Mouse (Mus musculus) erythroid progenitor cell, adult 5-6 weeks (primary cell): ENCODE results near the gene Fat2. TPM values are rescaled to one million over a fixed set of nuclear protein-coding genes. Genes with fewer than 3 reads are reported as not detected.
A peak's percentile ranks its signal among the peaks of the same experiment; 100 is the strongest.

Experiments used
- ATAC-seq: replicated peaks from 2 replicates; pipeline ENCODE4 v1.8.0; 2016; ENCODE audit warnings: moderate number of reproducible peaks, mild to moderate bottlenecking, moderate TSS enrichment, inconsistent platforms; ENCODE audit not compliant: poor library complexity, low FRiP score, severe bottlenecking
- total RNA-seq, 2 experiments: library from RNA; stranded (forward) in 1 of 2; stranded (reverse) in 1 of 2; fragments of 150-400 nt in 1 of 2; fragments of 186-747, 209-891 nt in 1 of 2; gene quantifications; 2 replicates each; pipeline versions ENCODE4 v1.2.3 to v1.2.4; 2015 to 2017; ENCODE audit warnings: low replicate concordance in 2 of 2

The Fat2 gene
- total RNA-seq, 2 experiments from 2014 or later, result not detected

GRCm38 (mm10) chr11:55204602-55205001, 131.8 kb downstream of the Fat2 start:
- peak; percentile 45; the same call in 1 of the 2 replicates for ATAC-seq

GRCm38 (mm10) chr11:55204159-55204596, 132.2 kb downstream of the Fat2 start, which contains the start of gene Slc36a1:
Gene Slc36a1, plus strand, starts transcription at chr11:55204350.
- peak; percentile 93 for ATAC-seq

Other genes with a start within 250 kb of the Fat2 start
- gene Gm2a, start 238.4 kb downstream of the Fat2 start, total RNA-seq (2015; ENCODE audit: low replicate concordance), result 26.4 and 26.7 TPM in 2 replicates
- gene Gm2a, start 238.4 kb downstream of the Fat2 start, total RNA-seq (2017; ENCODE audit: low replicate concordance), result 10.9 and 13.8 TPM in 2 replicates
- not detected in 2 replicates for gene Slc36a3, start 184.9 kb downstream of the Fat2 start, total RNA-seq (2015; ENCODE audit: low replicate concordance)
- not detected in 2 replicates for gene Slc36a3, start 184.9 kb downstream of the Fat2 start, total RNA-seq (2017; ENCODE audit: low replicate concordance)
- not detected in 2 replicates for gene Slc36a2, start 151.5 kb downstream of the Fat2 start, total RNA-seq (2015; ENCODE audit: low replicate concordance)
- gene Slc36a2, start 151.5 kb downstream of the Fat2 start, total RNA-seq (2017; ENCODE audit: low replicate concordance), result not detected in 2 replicates
- 2.5 and 5.8 TPM in 2 replicates for gene Slc36a1, start 132.2 kb downstream of the Fat2 start, total RNA-seq (2015; ENCODE audit: low replicate concordance)
- gene Slc36a1, start 132.2 kb downstream of the Fat2 start, total RNA-seq (2017; ENCODE audit: low replicate concordance), result 1.5 and 1.8 TPM in 2 replicates
- 1.8 and 3.8 TPM in 2 replicates for gene Sparc, start 86.6 kb upstream of the Fat2 start, total RNA-seq (2015; ENCODE audit: low replicate concordance)
- 1.9 and 9.3 TPM in 2 replicates for gene Sparc, start 86.6 kb upstream of the Fat2 start, total RNA-seq (2017; ENCODE audit: low replicate concordance)
- 24.3 and 114 TPM in 2 replicates for gene Atox1, start 124.7 kb upstream of the Fat2 start, total RNA-seq (2015; ENCODE audit: low replicate concordance)
- gene Atox1, start 124.7 kb upstream of the Fat2 start, total RNA-seq (2017; ENCODE audit: low replicate concordance), result 18.5 TPM in 1 of 2 replicates, not detected in the other
- 27.7 and 35.7 TPM in 2 replicates for gene G3bp1, start 133.1 kb upstream of the Fat2 start, total RNA-seq (2015; ENCODE audit: low replicate concordance)
- 22.5 and 28.2 TPM in 2 replicates for gene G3bp1, start 133.1 kb upstream of the Fat2 start, total RNA-seq (2017; ENCODE audit: low replicate concordance)